Mouse (Mus musculus): ENCODE results near the gene Myh2.

The Myh2 gene

DNA sequence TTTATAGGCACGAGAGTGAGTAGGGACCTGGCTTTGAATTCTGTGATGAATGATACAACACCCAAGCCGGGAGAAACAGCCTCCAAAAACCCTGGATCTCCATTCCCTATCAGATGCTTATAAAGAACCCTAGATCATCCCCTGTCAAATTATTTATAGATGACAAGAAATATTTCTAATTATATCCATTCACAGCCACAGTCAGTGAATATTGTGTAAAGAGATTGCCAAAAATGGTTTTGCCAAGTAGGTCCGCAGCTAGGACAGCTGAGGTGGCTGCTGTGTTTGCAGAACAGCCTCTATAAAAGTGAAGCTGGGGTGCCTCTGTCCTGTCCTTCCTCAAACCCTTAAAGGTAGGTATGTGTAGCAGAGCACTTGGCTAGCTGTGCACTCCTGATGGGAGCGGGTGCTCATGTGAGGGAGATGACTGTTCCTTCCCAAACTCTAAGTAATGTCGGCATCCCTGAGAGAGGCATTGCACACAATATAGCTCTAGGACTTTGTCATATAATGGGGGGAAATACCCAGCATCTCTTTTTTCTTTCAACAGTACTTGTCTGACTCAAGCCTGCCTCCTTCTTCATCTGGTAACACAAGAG, 66.8 kb downstream of the Myh2 start, which contains the start of gene Myh4:
Gene Myh4, plus strand, starts transcription at position 549 of the 599 bp plus-strand sequence.
- no peak for DNase-seq (ENCODE audit: low spot score)

DNA sequence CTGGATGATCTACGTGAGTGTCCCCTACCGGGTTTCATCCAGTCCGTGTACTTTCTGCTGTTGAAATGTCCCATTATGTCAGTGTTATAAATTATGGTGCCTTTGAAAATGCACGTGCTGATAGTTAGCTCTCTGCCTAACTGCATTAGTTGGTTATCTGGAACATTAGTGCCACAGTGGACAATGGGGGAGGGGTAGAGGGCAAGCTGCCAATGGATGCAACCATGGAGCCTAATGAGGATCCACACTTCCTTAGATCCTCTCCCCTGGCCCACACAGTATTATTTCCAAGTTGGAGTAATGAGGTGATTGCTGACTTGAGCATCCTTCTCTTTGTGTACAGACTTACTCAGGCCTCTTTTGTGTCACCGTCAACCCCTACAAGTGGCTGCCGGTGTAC, 70.2 kb downstream of the Myh2 start:
- no peak for DNase-seq (ENCODE audit: low spot score)
